Mouse (Mus musculus) embryonic facial prominence, embryonic 10.5 days (tissue): ENCODE measurements around the gene Syne1. TPM values are rescaled to one million over a fixed set of nuclear protein-coding genes. Genes with fewer than 3 reads are reported as not detected.

Experiments used
- DNase-seq: peaks from one replicate; pipeline ENCODE4 v3.0.0-alpha.2; 2017; ENCODE audit warnings: low spot score
- H3K27ac ChIP-seq: fragments of 300-500 bp; sonication (generic); replicated peaks from 2 replicates; pipeline ENCODE4 v1.5.1; 2016; ENCODE audit warnings: mild to moderate bottlenecking
- H3K27me3 ChIP-seq: fragments of 300-500 bp; sonication (generic); replicated peaks from 2 replicates; pipeline ENCODE4 v1.6.1; 2016; ENCODE audit warnings: low read depth, mild to moderate bottlenecking; ENCODE audit not compliant: poor library complexity, severe bottlenecking
- H3K36me3 ChIP-seq: fragments of 300-500 bp; sonication (generic); replicated peaks from 2 replicates; pipeline ENCODE4 v1.6.1; 2016; ENCODE audit warnings: mild to moderate bottlenecking, moderate library complexity
- H3K4me1 ChIP-seq: fragments of 300-500 bp; sonication (generic); 2 replicates; pipeline ENCODE4 v1.6.1; 2016
- H3K4me3 ChIP-seq: fragments of 300-500 bp; sonication (generic); 2 replicates; pipeline ENCODE4 v1.5.1; 2016; ENCODE audit warnings: mild to moderate bottlenecking, moderate library complexity
- H3K9me3 ChIP-seq: fragments of 300-500 bp; sonication (generic); 2 replicates; pipeline ENCODE4 v1.6.1; 2016; ENCODE audit warnings: mild to moderate bottlenecking
- WGBS: fragments of 180-500 bp; shearing (Covaris S2); methylation state at CpG from one replicate; pipeline ENCODE4 v1.1.7; 2016; 5-methylcytosine and 5-hydroxymethylcytosine counted together
- polyA plus RNA-seq: library from polyadenylated mRNA; unstranded; fragments of >200 nt; fragmentation: Nextera tagmentation; extraction: Ambion mirVana; gene quantifications from 2 replicates; pipeline ENCODE4 v1.2.1, GENCODE M21; 2016

Syne1 gene
- polyA plus RNA-seq, 1 experiment from 2014 or later = 2.5 TPM

DNA sequence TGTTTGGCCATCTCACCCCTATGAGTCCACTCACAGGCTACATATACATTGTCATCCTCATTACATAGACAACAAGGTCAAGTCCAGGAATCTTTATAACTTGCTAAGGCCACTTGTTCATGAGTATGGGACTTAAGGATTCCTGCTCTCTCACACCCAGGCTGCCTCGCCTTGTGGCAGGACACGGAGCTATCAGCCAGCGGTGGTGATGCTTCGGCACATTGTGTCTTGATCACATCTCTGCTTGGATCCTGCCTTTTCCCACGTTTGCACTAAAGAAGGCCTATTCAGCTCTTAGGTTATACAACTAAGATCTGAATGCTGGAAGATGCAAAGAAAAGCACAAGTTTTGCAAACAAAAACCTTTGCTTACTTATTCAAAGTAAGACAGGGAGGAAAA lies 345.7 kb downstream of the Syne1 start:
- Histone ChIP-seq H3K4me3 (no peak overlapping the region), H3K4me1 (peaks cover 4% of the 10 kb centered on the region)

DNA sequence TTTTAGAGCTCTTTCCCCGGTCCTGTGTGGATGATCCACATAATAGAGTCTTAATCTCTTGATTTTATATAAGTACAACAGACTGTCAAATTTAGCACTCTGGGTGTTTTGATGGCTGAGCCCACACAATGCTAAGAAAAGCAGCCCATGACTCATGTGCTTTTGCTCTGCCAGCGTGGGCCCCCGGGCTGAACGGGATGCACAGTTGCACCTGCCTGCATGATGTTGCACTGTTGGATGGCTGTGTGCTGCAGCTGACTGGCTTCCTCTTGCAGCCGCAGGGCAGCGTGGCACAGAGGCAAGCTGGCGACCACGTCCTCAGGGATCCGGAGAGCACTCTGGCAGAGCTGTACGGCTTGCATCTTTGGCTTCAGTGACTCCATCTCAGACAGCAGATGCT lies 347.4 kb downstream of the Syne1 start:
- H3K36me3 ChIP-seq = no peaks in the 10 kb centered on the region
- 89% methylated on average over 10 of the region's 10 CpGs for WGBS
- no peak overlapping the region for H3K27ac ChIP-seq

More for the DNA sequence above, 345.7 kb downstream of the Syne1 start:
- Histone ChIP-seq H3K9me3 (no peaks in the 10 kb centered on the region), H3K36me3 (no peaks in the 10 kb centered on the region), H3K27me3 (no peaks in the 10 kb centered on the region), H3K27ac (no peak overlapping the region)
- 87% methylated on average over 5 of the region's 5 CpGs for WGBS
- no peak for DNase-seq

DNA sequence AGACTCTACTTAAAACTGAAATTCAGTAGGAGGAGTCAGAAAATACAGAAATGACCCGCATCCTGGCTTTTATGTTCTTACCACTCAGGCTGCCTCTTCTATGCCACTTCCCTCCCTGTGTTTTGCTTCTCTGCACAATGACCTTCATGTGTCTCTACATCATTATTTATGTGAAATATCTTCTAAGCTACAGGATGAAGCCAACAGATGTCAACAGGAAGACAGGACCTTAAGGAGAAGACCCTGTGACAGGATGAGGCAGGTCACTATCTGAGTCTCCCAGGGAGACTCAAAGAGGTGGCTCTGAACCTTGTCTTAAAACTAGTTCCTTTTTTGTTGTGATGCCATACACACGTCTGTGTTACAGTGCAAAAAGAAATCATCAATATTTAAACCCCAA lies 353.9 kb downstream of the Syne1 start:
- no peaks in the 10 kb centered on the region for H3K27me3 ChIP-seq
- H3K36me3 ChIP-seq = no peaks in the 10 kb centered on the region
- WGBS = 91% methylated on average over 2 of the region's 2 CpGs
- DNase-seq = no peak
- no peak overlapping the region for H3K4me3 ChIP-seq
- H3K27ac ChIP-seq = no peak overlapping the region
- H3K4me1 ChIP-seq = peaks cover 13% of the 10 kb centered on the region
- H3K9me3 ChIP-seq = no peaks in the 10 kb centered on the region

More for the DNA sequence above, 347.4 kb downstream of the Syne1 start:
- Histone ChIP-seq H3K27me3 (no peaks in the 10 kb centered on the region), H3K9me3 (no peaks in the 10 kb centered on the region), H3K4me1 (peaks cover 4% of the 10 kb centered on the region), H3K4me3 (no peak overlapping the region)
- DNase-seq = no peak

DNA sequence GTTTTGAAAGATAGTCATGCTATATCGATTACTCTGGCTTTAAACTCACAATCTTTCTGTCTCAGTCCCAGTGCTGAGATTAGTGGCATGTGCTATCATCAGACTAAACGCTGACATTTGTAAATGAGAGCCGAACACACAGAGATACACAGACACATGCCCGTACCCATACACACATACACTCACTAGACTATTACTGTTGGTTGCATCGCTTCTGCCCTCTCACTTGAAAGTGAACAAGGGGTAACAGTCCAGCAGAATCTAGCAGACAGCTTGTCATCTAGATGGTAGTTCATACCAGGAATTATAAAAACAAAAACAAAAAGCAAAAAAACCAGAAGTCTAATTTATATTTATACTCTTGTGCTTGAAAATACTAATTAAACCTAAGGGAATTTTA lies 355.0 kb downstream of the Syne1 start:
- no peak for DNase-seq
- H3K4me3 ChIP-seq = no peak overlapping the region
- H3K4me1 ChIP-seq = peaks cover 13% of the 10 kb centered on the region
- WGBS = 95% methylated on average over 5 of the region's 5 CpGs
- H3K27me3 ChIP-seq = no peaks in the 10 kb centered on the region
- no peaks in the 10 kb centered on the region for H3K9me3 ChIP-seq
- H3K27ac ChIP-seq = no peak overlapping the region
- H3K36me3 ChIP-seq = no peaks in the 10 kb centered on the region

DNA sequence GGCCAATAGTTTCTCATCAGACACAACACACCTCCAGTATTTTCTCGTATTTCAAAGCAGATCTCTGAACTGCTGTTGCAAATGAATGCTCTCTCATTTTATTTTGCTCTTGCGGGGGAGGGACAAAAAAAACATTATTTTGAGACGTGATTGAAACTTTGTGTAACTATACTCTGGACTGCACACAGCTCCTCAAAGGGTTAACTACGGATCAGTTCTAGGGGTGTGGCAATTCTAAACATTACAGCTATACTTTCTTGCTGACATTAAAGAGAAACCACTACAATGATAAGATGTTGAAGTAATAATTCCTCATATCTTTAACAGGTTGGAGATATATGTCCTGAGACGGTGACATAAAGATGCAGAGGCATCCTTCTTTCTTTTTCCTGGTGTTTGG lies 356.0 kb downstream of the Syne1 start:
- no peak overlapping the region for H3K27ac ChIP-seq
- H3K9me3 ChIP-seq = no peaks in the 10 kb centered on the region
- no peak for DNase-seq
- no peaks in the 10 kb centered on the region for H3K27me3 ChIP-seq
- no peak overlapping the region for H3K4me3 ChIP-seq
- no peaks in the 10 kb centered on the region for H3K36me3 ChIP-seq
- 70% methylated on average over 5 of the region's 5 CpGs for WGBS
- peaks cover 13% of the 10 kb centered on the region for H3K4me1 ChIP-seq

DNA sequence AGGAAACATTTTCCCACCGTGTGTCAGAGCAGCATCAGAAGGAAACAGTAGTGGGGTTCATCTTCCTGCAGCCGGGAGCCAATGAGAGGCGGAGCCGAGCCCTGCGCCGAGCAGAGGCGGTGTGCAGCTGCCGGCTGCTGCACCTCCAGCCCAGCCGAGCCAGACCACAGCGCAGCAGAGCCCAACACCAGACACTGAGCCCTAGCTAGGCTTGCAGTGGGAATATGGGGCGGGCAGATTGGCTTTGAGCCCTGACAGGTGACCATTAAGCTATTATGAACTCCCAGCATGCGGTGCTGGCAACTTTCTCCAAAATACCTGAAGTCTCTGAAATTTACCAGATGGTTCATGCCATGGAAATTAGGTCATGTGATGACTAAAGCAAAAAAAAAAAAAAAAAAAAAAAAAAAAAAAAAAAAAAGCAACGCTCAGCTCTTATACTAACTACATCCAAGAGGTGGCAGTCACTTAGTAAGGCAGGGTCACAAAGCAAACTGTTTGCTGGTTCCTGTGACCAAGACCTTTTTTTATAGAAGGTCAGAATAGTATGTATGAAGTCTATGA lies 356.5 kb downstream of the Syne1 start:
- Histone ChIP-seq H3K36me3 (no peaks in the 10 kb centered on the region), H3K4me1 (peaks cover 13% of the 10 kb centered on the region), H3K27ac (peak overlapping the region; percentile 75), H3K4me3 (peak overlapping the region; percentile 59), H3K9me3 (no peaks in the 10 kb centered on the region), H3K27me3 (no peaks in the 10 kb centered on the region)
- WGBS = under 1% methylated on average over 13 of the region's 13 CpGs
- peak; percentile 84 for DNase-seq

DNA sequence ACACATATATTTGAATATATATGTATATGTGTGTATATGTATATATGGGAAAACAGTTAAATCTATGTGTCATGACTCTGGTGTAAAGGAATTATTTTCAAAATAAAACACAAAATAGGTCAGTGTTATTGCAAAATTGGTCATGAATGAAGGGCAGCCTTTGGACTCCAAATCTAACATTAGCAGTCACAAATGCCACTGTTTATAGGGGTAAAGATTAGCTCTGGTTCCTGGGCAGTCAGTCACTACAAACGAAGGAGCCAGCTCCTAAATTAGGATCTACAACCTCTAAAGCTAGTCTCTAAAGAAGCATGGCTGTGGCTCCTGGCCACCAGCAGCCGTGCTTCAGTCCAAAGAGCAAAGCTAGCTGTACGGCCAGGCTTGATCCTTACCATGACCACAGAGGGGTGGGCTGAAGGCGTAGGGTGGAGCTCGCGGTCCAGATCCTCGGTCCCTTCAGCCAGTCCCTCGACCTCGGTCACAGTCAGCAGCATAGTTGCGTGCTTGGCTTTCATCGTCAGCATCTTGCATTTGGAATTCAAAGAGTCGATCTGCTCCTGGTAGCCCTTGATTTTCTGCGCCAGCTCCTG lies 357.1 kb downstream of the Syne1 start:
- H3K27ac ChIP-seq = peak overlapping the region; percentile 75
- peaks cover 13% of the 10 kb centered on the region for H3K4me1 ChIP-seq
- H3K36me3 ChIP-seq = no peaks in the 10 kb centered on the region
- no peaks in the 10 kb centered on the region for H3K27me3 ChIP-seq
- no peak for DNase-seq
- WGBS = 3% methylated on average over 13 of the region's 13 CpGs
- H3K4me3 ChIP-seq = peak overlapping the region; percentile 59
- H3K9me3 ChIP-seq = 0 out of 2 replicates have a peak, but pooled peaks cover 3% of the 10 kb centered on the region

DNA sequence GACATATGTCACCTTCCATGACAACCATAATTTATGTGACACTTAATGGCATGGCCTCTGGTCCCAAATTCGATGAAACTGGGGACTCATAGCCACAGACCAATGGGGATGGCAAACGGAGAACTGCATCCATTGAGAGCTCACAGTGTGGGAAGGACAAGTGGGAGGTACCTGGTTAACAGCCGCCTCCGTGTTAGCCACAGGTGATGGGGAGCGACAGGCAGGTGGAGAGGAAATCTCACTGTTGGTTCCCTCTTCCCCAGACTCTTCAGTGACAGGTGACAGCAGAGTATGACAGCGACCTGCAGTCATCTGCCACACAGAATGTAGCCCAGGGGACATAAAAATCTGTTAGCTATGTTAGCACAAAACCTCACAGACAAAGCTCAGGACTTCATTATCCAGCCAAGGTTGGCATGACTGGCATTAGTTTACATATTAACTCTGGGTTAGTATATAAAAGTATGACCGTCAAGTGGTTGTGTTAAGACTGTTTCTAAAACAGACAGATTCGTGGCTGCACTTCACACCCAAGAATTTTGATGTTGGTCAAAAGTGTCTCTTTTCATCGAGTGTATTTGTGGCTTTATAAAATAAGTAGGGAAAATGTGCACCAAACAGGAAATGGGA lies 358.3 kb downstream of the Syne1 start:
- H3K27ac ChIP-seq = no peak overlapping the region
- H3K4me3 ChIP-seq = no peak overlapping the region
- peaks cover 13% of the 10 kb centered on the region for H3K4me1 ChIP-seq
- H3K9me3 ChIP-seq = 0 out of 2 replicates have a peak, but pooled peaks cover 4% of the 10 kb centered on the region
- no peaks in the 10 kb centered on the region for H3K27me3 ChIP-seq
- no peaks in the 10 kb centered on the region; the same call in 1 of the 2 replicates for H3K36me3 ChIP-seq
- DNase-seq = no peak
- WGBS = 77% methylated on average over 9 of the region's 9 CpGs

DNA sequence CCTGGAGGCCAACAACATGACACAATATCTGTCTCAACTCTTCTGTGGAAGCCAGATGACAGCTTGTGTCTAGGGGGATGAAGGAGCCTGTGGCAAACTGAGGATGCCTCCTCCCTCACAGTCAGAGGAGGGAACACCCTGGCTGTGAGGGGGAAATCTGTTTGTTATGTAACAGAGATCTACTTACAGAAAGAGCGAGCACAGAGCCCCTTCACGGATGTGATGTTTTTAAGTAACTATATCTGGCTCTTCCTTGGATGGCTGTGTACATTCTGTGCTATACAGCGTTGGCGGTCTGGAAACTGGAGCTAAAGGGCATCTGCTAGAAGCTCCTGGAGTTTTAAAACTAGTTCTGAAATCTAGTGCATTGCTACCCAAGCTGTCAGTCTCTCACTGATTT lies 360.5 kb downstream of the Syne1 start:
- H3K9me3 ChIP-seq = 0 out of 2 replicates have a peak, but pooled peaks cover 4% of the 10 kb centered on the region
- no peak overlapping the region for H3K27ac ChIP-seq
- no peaks in the 10 kb centered on the region; the same call in 1 of the 2 replicates for H3K36me3 ChIP-seq
- H3K4me1 ChIP-seq = peaks cover 13% of the 10 kb centered on the region
- DNase-seq = no peak
- WGBS = 74% methylated on average over 4 of the region's 4 CpGs
- no peaks in the 10 kb centered on the region for H3K27me3 ChIP-seq
- H3K4me3 ChIP-seq = no peak overlapping the region

DNA sequence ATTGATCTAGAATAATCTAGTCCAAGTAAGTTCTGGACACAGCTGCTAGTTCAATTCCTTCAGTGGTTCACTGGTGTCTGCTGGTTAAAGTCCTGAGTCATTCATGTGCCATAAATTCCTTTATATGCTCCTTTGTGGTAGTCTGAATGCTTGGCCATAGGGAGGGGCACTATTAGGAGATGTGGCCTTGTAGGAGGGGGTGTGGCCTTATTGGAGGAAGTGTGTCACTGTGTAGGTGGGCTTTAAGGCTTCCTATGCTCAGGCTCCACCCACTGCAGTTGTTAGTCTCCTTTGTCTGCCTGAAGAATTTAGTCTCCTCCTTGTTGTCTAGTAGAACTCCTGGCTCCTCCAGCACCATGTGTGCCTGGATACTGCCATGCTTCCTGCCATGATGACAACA lies 362.4 kb downstream of the Syne1 start:
- Histone ChIP-seq H3K27ac (no peak overlapping the region), H3K9me3 (0 out of 2 replicates have a peak, but pooled peaks cover 4% of the 10 kb centered on the region), H3K4me3 (no peak overlapping the region), H3K36me3 (no peaks in the 10 kb centered on the region; the same call in 1 of the 2 replicates), H3K27me3 (no peaks in the 10 kb centered on the region), H3K4me1 (0 out of 2 replicates have a peak, but pooled peaks cover 3% of the 10 kb centered on the region)
- DNase-seq = no peak

DNA sequence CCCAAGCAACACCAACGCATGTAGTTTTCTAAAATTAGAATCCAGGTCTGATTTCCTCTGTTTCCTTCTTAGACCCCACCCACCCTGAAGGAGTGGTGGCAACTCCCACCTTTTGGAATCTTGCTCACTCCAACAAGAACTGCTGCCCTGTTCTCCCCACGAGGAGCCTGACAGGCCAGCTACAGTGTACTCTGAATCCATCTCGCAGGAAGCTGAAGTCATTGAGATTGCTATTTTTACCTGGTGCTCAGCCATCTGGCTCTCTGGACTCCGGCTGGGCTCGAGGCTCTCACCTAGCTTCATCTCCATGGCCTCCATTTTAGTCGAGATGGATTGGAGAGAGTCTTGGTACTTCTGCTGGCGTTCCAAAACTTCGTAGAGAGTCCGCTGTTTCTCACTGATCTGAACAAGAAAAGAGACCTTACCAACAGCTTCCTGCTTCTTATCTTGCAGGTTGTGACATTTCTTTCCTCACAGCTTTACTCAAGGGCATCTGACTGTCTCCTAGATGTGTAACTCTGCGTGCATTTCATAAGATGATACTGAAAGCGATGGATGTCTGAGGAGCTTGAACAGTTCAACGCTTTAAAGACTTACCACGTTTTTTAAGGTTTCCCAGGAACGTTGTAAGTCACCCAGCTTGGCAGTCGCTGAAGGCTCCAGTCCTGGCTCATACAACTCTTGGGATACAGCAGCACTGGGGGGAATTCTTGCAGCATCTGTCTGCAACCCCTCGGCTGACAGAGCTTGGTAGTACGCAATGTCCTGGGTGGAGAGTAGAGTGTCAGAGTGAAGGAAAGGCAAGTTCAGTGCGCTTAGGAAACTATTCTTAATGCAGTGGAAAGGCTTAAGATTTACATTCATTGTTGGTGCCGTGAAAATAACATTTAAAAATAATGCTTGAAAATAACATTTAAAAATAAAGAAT lies 365.9 kb downstream of the Syne1 start:
- no peaks in the 10 kb centered on the region for H3K27me3 ChIP-seq
- 0 out of 2 replicates have a peak, but pooled peaks cover 4% of the 10 kb centered on the region for H3K9me3 ChIP-seq
- DNase-seq = no peak
- no peak overlapping the region for H3K4me3 ChIP-seq
- H3K4me1 ChIP-seq = no peaks in the 10 kb centered on the region
- no peak overlapping the region for H3K27ac ChIP-seq
- no peaks in the 10 kb centered on the region; the same call in 1 of the 2 replicates for H3K36me3 ChIP-seq
- 83% methylated on average over 19 of the region's 19 CpGs for WGBS

DNA sequence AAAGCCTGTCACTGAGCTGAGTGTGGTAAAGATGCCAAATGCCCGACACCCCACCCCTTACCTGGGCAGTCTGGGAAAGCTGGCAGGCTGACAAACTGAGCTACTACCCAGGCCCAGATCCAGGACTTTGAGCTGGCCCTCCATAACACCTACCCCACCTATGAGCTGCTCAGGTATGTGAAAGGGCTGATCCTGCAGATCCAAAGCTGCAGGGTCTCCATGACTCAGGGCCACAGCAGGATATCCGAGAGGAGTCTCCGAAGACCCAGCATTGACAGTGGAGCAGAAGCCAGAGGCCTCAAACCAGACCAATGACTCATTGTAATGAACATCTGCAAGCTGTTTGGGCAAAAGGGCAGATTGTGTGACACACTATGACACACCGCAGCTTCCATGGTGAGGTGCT lies 369.5 kb downstream of the Syne1 start:
- H3K4me3 ChIP-seq = no peak overlapping the region
- no peak overlapping the region for H3K27ac ChIP-seq
- no peaks in the 10 kb centered on the region for H3K27me3 ChIP-seq
- no peaks in the 10 kb centered on the region for H3K9me3 ChIP-seq
- no peak for DNase-seq
- WGBS = 84% methylated on average over 4 of the region's 4 CpGs
- H3K36me3 ChIP-seq = no peaks in the 10 kb centered on the region; the same call in 1 of the 2 replicates
- H3K4me1 ChIP-seq = peaks cover 5% of the 10 kb centered on the region; the same call in 1 of the 2 replicates
